Mouse (Mus musculus) erythroblast, embryonic 14.5 days (primary cell): ENCODE measurements around the gene Btk. TPM values are rescaled to one million over a fixed set of nuclear protein-coding genes. Genes with fewer than 3 reads are reported as not detected.

ENCODE experiments used
- H3K27me3 ChIP-seq: 2 replicates; pipeline ENCODE4 v1.6.1; 2012; ENCODE audit warnings: inconsistent platforms; ENCODE audit not compliant: control insufficient read depth
- H3K36me3 ChIP-seq: 2 replicates; pipeline ENCODE4 v1.6.1; 2012; ENCODE audit warnings: mild to moderate bottlenecking, inconsistent platforms; ENCODE audit not compliant: control insufficient read depth
- H3K4me1 ChIP-seq: 2 replicates; pipeline ENCODE4 v1.6.1; 2012; ENCODE audit warnings: inconsistent platforms; ENCODE audit not compliant: control insufficient read depth
- H3K4me3 ChIP-seq: replicated peaks from 2 replicates; pipeline ENCODE3; 2012; ENCODE audit warnings: moderate library complexity, mild to moderate bottlenecking, inconsistent platforms
- H3K9me3 ChIP-seq: 2 replicates; pipeline ENCODE4 v1.6.1; 2012; ENCODE audit warnings: low read length, inconsistent platforms, mixed read lengths; ENCODE audit not compliant: control insufficient read depth
- GATA1 ChIP-seq: IDR thresholded peaks from 2 replicates; pipeline ENCODE4 v1.6.1; 2012; ENCODE audit warnings: low read length, inconsistent platforms, mixed read lengths
- TAL1 ChIP-seq: IDR thresholded peaks from 3 replicates; pipeline ENCODE4 v1.6.1; 2012; ENCODE audit warnings: low read length, inconsistent platforms, mixed read lengths
- polyA plus RNA-seq: library from polyadenylated mRNA; stranded (reverse); fragments of >175 nt; gene quantifications from 2 replicates; pipeline ENCODE4 v1.2.3, GENCODE M21; 2012

Btk gene
- polyA plus RNA-seq: 0.12 and 0.29 TPM in 2 replicates

DNA sequence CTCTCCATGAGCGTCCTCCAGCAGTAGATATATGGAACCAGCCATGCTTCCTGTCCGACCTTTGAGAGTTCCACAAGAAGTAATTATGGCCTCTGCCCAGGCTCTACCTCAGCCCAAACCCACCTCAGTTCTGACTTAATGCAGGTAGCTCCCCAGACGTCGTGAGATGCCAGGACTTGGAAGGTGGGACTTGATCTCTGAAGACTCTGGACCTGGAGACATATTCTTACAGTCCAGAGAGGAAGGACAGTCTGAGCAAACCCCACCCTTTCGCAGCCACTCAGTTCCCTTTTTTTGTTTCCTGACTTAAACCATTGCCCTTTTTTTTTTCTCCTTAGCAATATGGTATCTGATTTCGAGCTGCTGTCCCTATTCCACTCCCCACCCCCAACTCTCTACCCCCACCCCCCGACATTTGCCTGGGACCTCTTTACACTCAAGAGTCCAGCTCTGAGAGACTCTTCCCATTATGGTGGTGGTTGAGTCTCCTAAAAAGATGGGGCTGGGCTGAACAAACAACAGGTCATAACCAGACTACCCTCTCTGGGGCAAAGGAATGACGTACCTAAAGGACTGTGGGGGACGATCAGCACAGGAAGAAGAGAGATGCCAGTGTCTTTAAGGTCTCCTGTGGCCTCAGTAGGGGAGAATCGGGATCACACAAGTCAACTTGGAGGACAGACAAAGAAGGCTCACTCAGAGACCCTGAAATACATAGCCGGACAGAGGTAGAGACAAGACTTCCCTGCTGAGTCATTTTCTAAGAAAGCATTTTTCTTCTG lies at the start of gene Btk:
TSS of gene Btk (minus strand) at position 683 of the 782 bp plus-strand sequence.
- TF ChIP-seq GATA1 (no peak), TAL1 (no peak)
- H3K27me3 ChIP-seq: no peaks in the 10 kb centered on the region
- H3K4me1 ChIP-seq: peaks cover 54% of the 10 kb centered on the region
- peaks cover 7% of the 10 kb centered on the region; the same call in 1 of the 2 replicates for H3K9me3 ChIP-seq
- peaks cover 6% of the 10 kb centered on the region for H3K36me3 ChIP-seq
- peak within 1 kb of the TSS; percentile 63 for H3K4me3 ChIP-seq

DNA sequence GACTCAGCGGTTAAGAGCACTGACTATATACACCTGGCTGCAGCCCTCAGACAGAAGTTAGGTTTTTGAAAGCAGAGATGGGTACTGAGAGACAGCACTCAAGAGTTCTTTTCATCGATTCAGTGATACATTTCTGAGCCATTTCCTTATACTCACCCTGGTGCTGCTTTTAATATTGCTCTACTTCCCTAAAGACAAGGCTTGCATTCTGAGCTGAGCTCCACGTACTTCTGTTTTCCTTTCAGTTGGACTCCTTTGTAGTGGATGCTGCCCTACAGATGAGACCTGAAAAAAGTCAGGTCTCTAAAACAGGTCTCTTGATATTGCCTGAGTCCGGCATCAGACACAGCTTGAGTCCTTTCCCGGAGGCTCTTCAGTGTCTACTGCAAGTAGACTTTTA lies 49.3 kb upstream of the Btk start:
- no peak overlapping the region for H3K4me3 ChIP-seq
- no peaks in the 10 kb centered on the region for H3K4me1 ChIP-seq
- no peaks in the 10 kb centered on the region for H3K27me3 ChIP-seq
- H3K36me3 ChIP-seq: no peaks in the 10 kb centered on the region
- no peaks in the 10 kb centered on the region for H3K9me3 ChIP-seq
- TF ChIP-seq GATA1 (no peak), TAL1 (no peak)

GRCm38 (mm10) chrX:134628200-134628599 lies 44.8 kb upstream of the Btk start:
- Histone ChIP-seq H3K9me3 (no peaks in the 10 kb centered on the region), H3K4me1 (no peaks in the 10 kb centered on the region), H3K36me3 (no peaks in the 10 kb centered on the region), H3K27me3 (no peaks in the 10 kb centered on the region), H3K4me3 (no peak overlapping the region)
- TF ChIP-seq GATA1 (no peak), TAL1 (no peak)

- Histone ChIP-seq H3K4me1 (no peaks in the 10 kb centered on the region), H3K4me3 (no peak overlapping the region), H3K27me3 (no peaks in the 10 kb centered on the region), H3K9me3 (no peaks in the 10 kb centered on the region), H3K36me3 (no peaks in the 10 kb centered on the region)
- TF ChIP-seq TAL1: no peak
- no peak for TF ChIP-seq GATA1
Measured at GRCm38 (mm10) chrX:134623350-134623749, 40.0 kb upstream of the Btk start.

GRCm38 (mm10) chrX:134621685-134622084 lies 38.3 kb upstream of the Btk start:
- no peaks in the 10 kb centered on the region for H3K4me1 ChIP-seq
- H3K4me3 ChIP-seq: no peak overlapping the region
- no peak for TF ChIP-seq TAL1
- no peak for TF ChIP-seq GATA1
- H3K27me3 ChIP-seq: no peaks in the 10 kb centered on the region
- no peaks in the 10 kb centered on the region for H3K36me3 ChIP-seq
- no peaks in the 10 kb centered on the region for H3K9me3 ChIP-seq

DNA sequence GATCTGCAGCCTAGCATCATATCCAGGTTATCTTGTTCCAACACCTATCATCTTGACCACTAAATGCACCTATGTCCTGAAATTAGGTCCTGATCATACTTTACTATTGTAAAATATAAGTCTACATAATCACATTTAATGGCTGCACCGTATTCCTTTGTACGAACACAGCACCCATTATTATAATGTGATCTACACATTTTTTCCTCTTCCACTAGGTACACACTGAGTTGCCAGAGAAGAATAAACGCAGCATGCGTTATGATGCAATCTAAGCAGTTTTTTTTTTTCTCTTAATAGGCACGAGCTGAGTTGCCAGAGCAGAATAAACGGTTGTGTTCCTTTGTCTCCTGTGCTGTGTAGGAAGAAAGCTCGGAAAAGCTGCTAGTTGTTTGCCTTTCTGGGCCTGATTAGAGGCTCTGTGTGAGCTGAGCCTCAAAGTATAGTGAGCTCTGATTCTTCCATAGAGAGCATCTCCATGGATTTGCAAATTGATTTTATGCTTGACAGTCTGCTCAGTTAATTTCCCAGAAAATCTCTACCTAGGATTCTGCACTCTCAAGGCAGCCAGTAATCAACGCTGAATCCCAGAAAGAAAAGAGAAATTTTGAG lies 37.0 kb upstream of the Btk start:
- Histone ChIP-seq H3K9me3 (no peaks in the 10 kb centered on the region), H3K27me3 (no peaks in the 10 kb centered on the region), H3K4me3 (no peak overlapping the region), H3K36me3 (no peaks in the 10 kb centered on the region), H3K4me1 (no peaks in the 10 kb centered on the region)
- no peak for TF ChIP-seq TAL1
- TF ChIP-seq GATA1: no peak

- no peak for TF ChIP-seq GATA1
- no peak for TF ChIP-seq TAL1
- Histone ChIP-seq H3K36me3 (no peaks in the 10 kb centered on the region), H3K27me3 (no peaks in the 10 kb centered on the region), H3K4me3 (no peak overlapping the region), H3K9me3 (no peaks in the 10 kb centered on the region), H3K4me1 (no peaks in the 10 kb centered on the region)
Measured at GRCm38 (mm10) chrX:134619695-134620094, 36.3 kb upstream of the Btk start.

GRCm38 (mm10) chrX:134614306-134614705 lies 30.9 kb upstream of the Btk start:
- TF ChIP-seq TAL1: no peak
- no peak for TF ChIP-seq GATA1
- H3K9me3 ChIP-seq: no peaks in the 10 kb centered on the region
- H3K27me3 ChIP-seq: no peaks in the 10 kb centered on the region
- H3K36me3 ChIP-seq: no peaks in the 10 kb centered on the region
- peaks cover 25% of the 10 kb centered on the region for H3K4me1 ChIP-seq
- no peak overlapping the region for H3K4me3 ChIP-seq

- no peak for TF ChIP-seq TAL1
- no peak for TF ChIP-seq GATA1
- Histone ChIP-seq H3K4me3 (peak overlapping the region; percentile 64), H3K9me3 (no peaks in the 10 kb centered on the region), H3K36me3 (peaks cover 12% of the 10 kb centered on the region), H3K27me3 (no peaks in the 10 kb centered on the region), H3K4me1 (peaks cover 25% of the 10 kb centered on the region)
Measured at GRCm38 (mm10) chrX:134612285-134612959, 29.1 kb upstream of the Btk start.

DNA sequence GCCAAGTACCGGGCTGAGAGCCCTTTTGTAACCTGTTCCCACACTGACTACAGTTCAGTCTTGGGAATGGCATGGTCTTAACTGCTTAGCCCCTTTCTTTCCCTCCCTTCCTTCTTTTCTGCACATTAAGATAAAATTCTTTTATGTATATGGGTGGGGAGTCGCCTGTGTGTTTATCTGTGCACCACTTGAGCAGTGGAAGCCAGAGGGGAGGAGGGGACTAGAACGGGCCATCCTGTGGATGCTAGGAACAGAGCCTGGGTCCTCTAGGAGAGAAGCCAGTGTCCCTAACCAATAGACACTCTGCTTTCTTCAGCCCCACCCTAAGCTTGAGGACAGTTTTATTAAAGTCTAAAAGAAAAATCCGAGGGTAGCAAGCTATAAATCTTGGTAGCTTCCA lies 27.6 kb upstream of the Btk start:
- no peak for TF ChIP-seq GATA1
- no peak for TF ChIP-seq TAL1
- Histone ChIP-seq H3K27me3 (no peaks in the 10 kb centered on the region), H3K4me3 (no peak overlapping the region), H3K4me1 (peaks cover 25% of the 10 kb centered on the region), H3K9me3 (no peaks in the 10 kb centered on the region), H3K36me3 (peaks cover 19% of the 10 kb centered on the region)
